9 mouse cellular contexts compared by ENCODE assay signal in genomic region chr4:100478592-100479321, GRCm38 (mm10). TPM values are rescaled to one million over a fixed set of nuclear protein-coding genes. Genes with fewer than 3 reads are reported as not detected.
DNase-seq lines count a peak whose midpoint lies in the region; ATAC-seq lines count a peak whose summit lies in the region.
"Had no signal": no experiment of that assay in that cellular context is flagged by ENCODE, and none has a peak within 500 bp of the region (broad histone marks: within the 10 kb centered on the region; RNA-seq: fewer than 3 reads in every experiment).

Ube2u (plus strand) TSS chr4:100478849.

- H3K4me3 ChIP-seq in forebrain, embryonic 13.5 days: peak within 1 kb of the TSS; percentile 37
- H3K4me3 ChIP-seq in hindbrain, embryonic 11.5 days (ENCODE audit: low read depth, low read length): peak within 1 kb of the TSS; percentile 8; the same call in 1 of the 2 replicates

- 24% methylated on average over 15 of the region's 15 CpGs for WGBS in forebrain, embryonic 13.5 days
- WGBS in hindbrain, embryonic 11.5 days: 27% methylated on average over 15 of the region's 15 CpGs

- H3K9ac ChIP-seq in forebrain, embryonic 13.5 days: 0 out of 2 replicates have a peak within 1 kb of the TSS, but pooled peaks have one; percentile 10
- no peak within 1 kb of the TSS for H3K9ac ChIP-seq in hindbrain, embryonic 11.5 days (ENCODE audit: low read depth, low read length)

- no peak within 1 kb of the TSS for H3K27ac ChIP-seq in forebrain, embryonic 13.5 days
- no peak within 1 kb of the TSS for H3K27ac ChIP-seq in hindbrain, embryonic 11.5 days (ENCODE audit: low read depth, low read length)

- H3K27me3 ChIP-seq in forebrain, embryonic 13.5 days: no peaks in the 10 kb centered on the region
- no peaks in the 10 kb centered on the region for H3K27me3 ChIP-seq in hindbrain, embryonic 11.5 days (ENCODE audit: control insufficient read depth, insufficient read depth, low read length)

- peak; percentile 97 for ATAC-seq in forebrain, embryonic 13.5 days
- peak; percentile 90 for ATAC-seq in hindbrain, embryonic 11.5 days (ENCODE audit: low FRiP score)
- ATAC-seq in erythroblast, adult 5-6 weeks (replicated peaks; ENCODE audit: low FRiP score, poor library complexity, severe bottlenecking): no peak

- no peaks in the 10 kb centered on the region for H3K9me3 ChIP-seq in forebrain, embryonic 13.5 days (replicated peaks)
- no peaks in the 10 kb centered on the region for H3K9me3 ChIP-seq in hindbrain, embryonic 11.5 days (ENCODE audit: control insufficient read depth, low read length)

- H3K36me3 ChIP-seq in forebrain, embryonic 13.5 days (ENCODE audit: poor library complexity, severe bottlenecking): no peaks in the 10 kb centered on the region
- no peaks in the 10 kb centered on the region for H3K36me3 ChIP-seq in hindbrain, embryonic 11.5 days (ENCODE audit: control insufficient read depth, insufficient read depth, low read length)

- H3K4me2 ChIP-seq in forebrain, embryonic 13.5 days: peak within 1 kb of the TSS; percentile 57
- H3K4me2 ChIP-seq in hindbrain, embryonic 11.5 days (replicated peaks; ENCODE audit: low read depth, low read length): peak within 1 kb of the TSS; percentile 3; the same call in 1 of the 2 replicates

- peak; percentile 70 to 79 for DNase-seq in cerebellum, postnatal 10 days
- no peak for DNase-seq in cerebellum, adult 9-11 months
- peak; percentile 84 for DNase-seq in hindbrain, embryonic 11.5 days (ENCODE audit: low spot score)
- DNase-seq in layer of hippocampus, adult 8-10 months (ENCODE audit: low spot score in 2 of 2): peak; percentile 28 to 30
- peak; percentile 67 to 75 for DNase-seq in lung, adult 18-20 months
- peak; percentile 57 for DNase-seq in retina, embryonic 14.5 days (ENCODE audit: low spot score)

- peaks cover 9% of the 10 kb centered on the region for H3K4me1 ChIP-seq in forebrain, embryonic 13.5 days
- no peaks in the 10 kb centered on the region for H3K4me1 ChIP-seq in hindbrain, embryonic 11.5 days (replicated peaks; ENCODE audit: control insufficient read depth, insufficient read depth, low read length)

RNA-seq across cellular contexts. Expression of gene Ube2u, which starts in this region (rescaled TPM):
- polyA plus RNA-seq in forebrain, embryonic 13.5 days (2015; fragmentation: Nextera tagmentation; extraction: Ambion mirVana): 0.56 and 0.71 TPM in 2 replicates
- 1.0 and 1.4 TPM in 2 replicates for polyA plus RNA-seq in hindbrain, embryonic 11.5 days (2014; fragmentation: Nextera tagmentation; extraction: Ambion mirVana)
- not detected for total RNA-seq in layer of hippocampus, adult 8-10 months (2022)
- total RNA-seq in erythroblast, adult 5-6 weeks (2015; ENCODE audit: low replicate concordance): not detected in 2 replicates
- total RNA-seq in erythroblast, adult 5-6 weeks (2017; ENCODE audit: low replicate concordance): not detected in 2 replicates
- polyA plus RNA-seq: cortical plate, adult 2 months had no signal

Comparison
In these comparisons a context has a peak if more than half of its experiments do, and no peak if none do; other contexts are left out.
1. Peak in ATAC-seq, H3K4me3 ChIP-seq, H3K9ac ChIP-seq and H3K4me2 ChIP-seq in forebrain, embryonic 13.5 days; RNA of the gene not detected or under 1 TPM.
2. Peak in DNase-seq in layer of hippocampus, adult 8-10 months; RNA of the gene not detected or under 1 TPM.